Mouse (Mus musculus): Measurements from ENCODE around the gene Lekr1.
A peak's percentile ranks its signal among the peaks of the same experiment; 100 is the strongest.

The Lekr1 gene

GRCm38 (mm10) chr3:65656902-65657660 lies 8.9 kb upstream of the Lekr1 start:
- no peak for DNase-seq (ENCODE audit: low spot score in 2 of 2)

GRCm38 (mm10) chr3:65658081-65658612 lies 7.9 kb upstream of the Lekr1 start:
- DNase-seq (ENCODE audit: low spot score in 2 of 2) = no peak

DNA sequence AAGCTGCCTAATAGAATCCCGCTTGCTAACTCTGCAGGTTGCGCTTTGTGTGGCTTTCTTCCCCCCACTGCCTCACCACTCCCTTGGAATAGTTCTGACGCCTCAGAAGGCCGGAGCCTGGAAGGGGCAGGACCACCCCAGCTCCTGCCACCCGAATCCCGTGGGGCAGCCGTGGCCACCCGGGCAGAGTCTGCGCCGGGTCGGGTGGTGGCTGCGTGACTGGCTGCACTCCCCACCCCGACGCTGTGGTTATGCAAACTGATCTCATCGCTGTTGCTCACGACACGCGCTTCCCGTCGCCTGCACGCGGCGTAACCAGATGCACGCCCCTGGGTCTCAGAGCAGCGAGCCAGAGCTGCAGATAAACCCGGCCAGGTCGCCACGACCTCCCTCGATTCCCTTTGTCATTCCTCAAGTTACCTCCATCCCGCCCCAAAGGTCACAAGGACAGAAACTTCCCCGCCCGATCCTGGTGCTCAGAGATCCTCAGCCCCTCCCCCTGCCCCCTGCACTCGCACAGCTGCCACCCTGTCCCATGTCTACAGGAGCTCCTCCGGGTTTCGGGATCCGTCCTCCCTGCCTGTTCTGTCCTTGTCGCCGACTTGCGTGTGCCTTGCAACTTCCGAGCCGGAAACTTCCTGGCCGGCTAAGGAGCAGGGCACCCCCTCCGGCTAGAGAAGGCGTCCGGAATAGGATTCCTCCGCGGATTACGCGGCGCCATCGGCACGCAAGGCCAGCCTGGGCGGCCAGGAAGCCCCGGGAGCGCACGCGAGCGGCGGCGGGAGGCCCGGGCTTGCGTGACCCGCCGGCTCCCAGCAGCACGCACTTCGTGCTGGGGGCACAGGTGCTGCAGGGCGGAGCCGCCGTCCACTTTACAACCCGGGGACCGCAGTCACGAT lies 7.1 kb upstream of the Lekr1 start:
- DNase-seq (ENCODE audit: low spot score in 2 of 2) = peak; percentile 80 to 83

DNA sequence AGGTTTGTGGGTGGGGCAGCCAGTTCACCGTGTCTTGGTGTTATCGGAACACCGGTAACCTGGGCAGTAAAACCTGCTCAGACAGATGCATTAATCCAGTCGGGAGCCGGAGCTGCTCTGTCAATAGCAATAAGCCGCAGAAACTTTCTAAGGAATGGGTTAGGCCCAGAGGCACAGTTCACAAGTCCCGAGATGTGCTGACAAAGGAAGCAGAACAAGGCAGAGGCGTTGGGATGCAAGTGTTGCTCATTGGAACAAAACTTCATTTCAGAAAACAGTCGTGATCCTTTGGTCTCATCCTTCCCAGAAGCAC lies 6.5 kb upstream of the Lekr1 start:
- DNase-seq (ENCODE audit: low spot score in 2 of 2) = no peak

GRCm38 (mm10) chr3:65660336-65660735 lies 5.7 kb upstream of the Lekr1 start:
- no peak for DNase-seq (ENCODE audit: low spot score in 2 of 2)

- no peak for DNase-seq (ENCODE audit: low spot score in 2 of 2)
Measured at GRCm38 (mm10) chr3:65661731-65662130, 4.3 kb upstream of the Lekr1 start.

- DNase-seq (ENCODE audit: low spot score in 2 of 2) = no peak
Measured at GRCm38 (mm10) chr3:65663176-65663575, 2.9 kb upstream of the Lekr1 start.

GRCm38 (mm10) chr3:65670216-65670615 lies 4.2 kb downstream of the Lekr1 start:
- DNase-seq (ENCODE audit: low spot score in 2 of 2) = no peak

GRCm38 (mm10) chr3:65673725-65674124 lies 7.7 kb downstream of the Lekr1 start:
- no peak for DNase-seq (ENCODE audit: low spot score in 2 of 2)

DNA sequence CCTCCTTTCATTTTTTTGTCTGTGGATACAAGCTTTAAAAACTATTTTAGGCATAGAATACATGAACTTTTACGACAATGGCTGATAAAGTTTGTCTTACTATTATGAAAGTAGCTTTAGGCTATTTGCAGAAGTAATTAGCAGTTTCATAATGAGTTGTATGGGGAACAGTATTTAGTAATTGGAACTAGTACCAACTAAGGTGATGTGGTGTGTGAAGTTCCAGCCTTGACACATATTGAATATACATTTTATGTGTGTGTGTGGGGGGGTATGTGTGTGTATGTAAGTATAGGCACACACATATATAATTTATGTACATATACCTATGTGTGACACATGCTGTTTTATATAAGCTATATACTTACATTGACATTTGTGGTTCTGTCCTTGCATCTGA lies 14.6 kb downstream of the Lekr1 start:
- no peak for DNase-seq (ENCODE audit: low spot score in 2 of 2)

DNA sequence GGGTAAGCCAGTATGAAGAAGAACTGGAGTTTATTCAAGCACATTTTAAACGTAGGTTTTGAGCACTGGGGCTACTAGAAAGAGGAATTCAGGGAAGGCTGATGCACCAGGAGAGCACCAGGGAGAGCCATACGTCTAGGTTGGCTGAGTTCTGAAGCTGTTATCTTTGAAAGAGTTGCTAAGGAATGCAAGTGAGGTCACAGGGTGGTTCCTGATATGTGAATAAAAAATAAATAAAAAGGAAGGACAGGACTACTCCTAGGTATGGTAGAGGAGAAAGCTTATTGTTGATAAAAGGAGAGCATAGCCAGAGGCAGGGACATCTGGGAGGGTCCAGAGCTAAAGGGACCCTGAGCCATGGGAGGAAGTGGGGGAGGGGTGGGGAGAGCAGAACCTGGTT lies 23.7 kb downstream of the Lekr1 start:
- no peak for DNase-seq (ENCODE audit: low spot score in 2 of 2)

- no peak for DNase-seq (ENCODE audit: low spot score in 2 of 2)
Measured at GRCm38 (mm10) chr3:65690850-65691249, 24.8 kb downstream of the Lekr1 start.

- no peak for DNase-seq (ENCODE audit: low spot score in 2 of 2)
Measured at GRCm38 (mm10) chr3:65699704-65700103, 33.7 kb downstream of the Lekr1 start.

DNA sequence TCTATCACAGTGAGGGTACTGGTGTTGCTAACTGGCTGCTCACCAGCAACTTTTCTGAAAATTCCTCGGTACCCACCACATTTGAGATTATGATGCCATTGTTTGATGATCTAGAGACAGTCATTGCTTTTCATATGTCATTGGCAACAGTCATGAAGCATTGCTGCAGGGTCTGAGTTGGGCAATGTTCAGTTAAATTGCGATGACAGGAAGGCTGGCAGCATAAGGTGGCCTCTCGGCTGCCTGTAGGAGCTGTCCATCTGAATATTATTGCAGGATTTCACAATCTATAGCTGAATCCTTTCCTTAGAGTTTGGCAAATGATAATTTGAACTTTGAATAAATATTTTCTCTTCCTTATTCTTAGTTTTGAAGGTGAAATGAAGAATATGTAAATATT lies 48.3 kb downstream of the Lekr1 start:
- no peak for DNase-seq (ENCODE audit: low spot score in 2 of 2)

- DNase-seq (ENCODE audit: low spot score in 2 of 2) = no peak
Measured at GRCm38 (mm10) chr3:65717406-65717805, 51.4 kb downstream of the Lekr1 start.

GRCm38 (mm10) chr3:65722897-65723296 lies 56.9 kb downstream of the Lekr1 start:
- no peak for DNase-seq (ENCODE audit: low spot score in 2 of 2)

- no peak for DNase-seq (ENCODE audit: low spot score in 2 of 2)
Measured at GRCm38 (mm10) chr3:65723664-65724063, 57.6 kb downstream of the Lekr1 start.

GRCm38 (mm10) chr3:65737816-65738215 lies 71.8 kb downstream of the Lekr1 start:
- DNase-seq (ENCODE audit: low spot score in 2 of 2) = no peak

- DNase-seq (ENCODE audit: low spot score in 2 of 2) = no peak
Measured at GRCm38 (mm10) chr3:65744936-65745335, 78.9 kb downstream of the Lekr1 start.

GRCm38 (mm10) chr3:65764511-65765508 lies 98.8 kb downstream of the Lekr1 start:
- no peak for DNase-seq (ENCODE audit: low spot score in 2 of 2)

DNA sequence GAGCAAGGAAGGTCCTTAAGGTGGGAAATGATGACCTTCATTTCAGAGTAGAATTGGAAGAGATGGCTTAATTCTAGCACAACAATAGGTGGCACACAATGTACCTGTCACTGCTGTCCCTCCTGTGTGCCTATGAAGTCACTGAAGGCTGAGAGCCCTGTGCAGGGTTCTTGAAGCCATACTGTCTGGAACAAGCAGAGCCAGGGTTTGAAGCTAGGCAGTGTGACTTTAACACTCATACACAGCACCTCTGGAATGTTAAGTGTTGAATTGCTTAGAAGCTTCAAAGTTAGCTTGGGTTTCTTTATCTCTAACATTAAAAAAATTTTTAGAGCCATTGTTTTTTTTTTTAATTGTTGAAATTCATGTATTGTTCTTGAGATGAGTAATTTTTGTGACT lies 100.4 kb downstream of the Lekr1 start:
- no peak for DNase-seq (ENCODE audit: low spot score in 2 of 2)

All from frontal cortex, postnatal 36 days (tissue).